Mouse (Mus musculus): ENCODE results near the gene Myo6.
A peak's percentile ranks its signal among the peaks of the same experiment; 100 is the strongest.

Gene Myo6

GRCm38 (mm10) chr9:80164611-80165474 lies at the start of gene Myo6:
Myo6 (plus strand) TSS chr9:80165031.
- DNase-seq: peak; percentile 93

GRCm38 (mm10) chr9:80145992-80146587 lies 18.7 kb upstream of the Myo6 start:
- DNase-seq: no peak

GRCm38 (mm10) chr9:80149594-80149993 lies 15.2 kb upstream of the Myo6 start:
- DNase-seq: no peak

DNA sequence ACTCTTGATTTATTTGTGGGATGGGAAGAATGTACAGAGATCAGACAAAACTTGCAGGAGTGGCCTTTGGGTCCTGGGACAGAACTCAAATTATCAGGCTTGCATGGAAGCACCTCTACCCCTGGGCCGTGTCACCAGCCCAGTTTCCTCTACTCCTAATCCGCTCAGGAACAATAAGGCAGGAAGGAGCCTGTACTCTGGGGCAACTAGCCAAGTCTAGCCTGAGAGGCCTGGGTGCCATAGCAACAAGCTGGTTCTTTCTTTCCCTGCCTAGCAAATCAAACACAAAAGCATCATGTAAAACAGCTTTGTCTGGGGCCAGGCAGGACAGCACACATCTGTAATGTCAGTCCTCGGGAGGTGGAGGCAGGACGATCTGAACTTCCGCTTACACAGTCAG lies 9.6 kb upstream of the Myo6 start:
- DNase-seq: no peak

GRCm38 (mm10) chr9:80156780-80157179 lies 8.1 kb upstream of the Myo6 start:
- DNase-seq: no peak

- DNase-seq: no peak
Observed at GRCm38 (mm10) chr9:80157840-80158465, 6.9 kb upstream of the Myo6 start.

DNA sequence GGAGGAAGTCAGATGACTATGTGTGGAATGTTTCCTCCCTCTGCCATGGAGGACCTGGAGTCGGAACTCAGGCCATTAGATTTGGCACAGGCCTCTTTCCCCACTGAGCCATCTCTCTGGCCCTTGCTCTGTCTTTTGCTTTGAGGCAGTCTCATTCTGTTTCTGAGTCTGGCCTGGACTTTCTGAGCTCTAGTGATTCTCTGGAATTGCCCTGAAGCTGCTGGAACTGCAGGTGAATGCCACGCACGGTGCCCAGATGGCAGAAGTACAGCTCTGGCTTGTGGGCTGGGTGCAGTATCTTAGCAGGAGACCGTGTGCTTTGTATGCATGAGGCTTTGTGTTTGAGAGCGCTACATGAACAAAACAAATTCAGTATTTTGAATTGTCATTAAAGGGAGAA lies 5.9 kb upstream of the Myo6 start:
- no peak for DNase-seq

DNA sequence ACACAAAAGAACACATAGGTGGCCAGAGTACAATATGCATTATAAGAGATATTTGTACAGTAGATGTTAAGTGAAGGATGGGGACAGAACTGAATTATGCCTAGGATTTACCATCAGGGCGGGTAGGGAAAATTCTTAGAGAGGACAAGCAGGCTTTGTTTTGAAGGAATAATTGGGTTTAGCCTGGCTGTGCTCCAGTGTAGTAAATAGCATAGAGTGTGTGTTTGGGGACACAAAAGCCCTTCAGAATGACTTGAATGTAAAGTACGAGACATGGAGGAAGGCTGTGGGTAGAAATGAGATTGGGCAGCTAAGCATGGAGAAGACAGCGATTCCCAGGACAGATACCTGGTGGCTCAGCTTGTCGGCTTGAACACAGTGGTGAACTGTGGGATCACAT lies 3.4 kb upstream of the Myo6 start:
- DNase-seq: no peak

GRCm38 (mm10) chr9:80163126-80163723 lies 1.6 kb upstream of the Myo6 start:
- DNase-seq: no peak

GRCm38 (mm10) chr9:80164191-80164590 lies 640 bp upstream of the Myo6 start:
- no peak for DNase-seq

DNA sequence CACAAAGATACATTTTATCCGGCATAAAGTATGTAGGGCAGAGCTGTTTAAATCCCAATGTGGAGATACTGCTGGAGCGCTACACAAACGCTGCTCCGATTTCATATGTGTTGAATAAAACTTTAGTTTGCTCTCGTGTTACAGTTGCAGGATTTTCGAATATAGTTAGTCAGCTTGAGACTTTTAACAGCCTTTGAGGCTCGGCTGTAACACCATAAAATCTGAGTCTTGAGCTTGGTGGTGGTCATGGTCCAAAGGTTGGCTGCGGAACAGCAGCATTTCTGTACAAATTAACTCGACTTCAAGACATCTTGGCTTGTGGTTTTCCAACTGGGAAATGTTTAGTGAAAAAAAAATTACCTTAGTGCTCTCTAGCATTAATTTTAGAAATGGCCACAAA lies 859 bp downstream of the Myo6 start:
- DNase-seq: peak; percentile 20

DNA sequence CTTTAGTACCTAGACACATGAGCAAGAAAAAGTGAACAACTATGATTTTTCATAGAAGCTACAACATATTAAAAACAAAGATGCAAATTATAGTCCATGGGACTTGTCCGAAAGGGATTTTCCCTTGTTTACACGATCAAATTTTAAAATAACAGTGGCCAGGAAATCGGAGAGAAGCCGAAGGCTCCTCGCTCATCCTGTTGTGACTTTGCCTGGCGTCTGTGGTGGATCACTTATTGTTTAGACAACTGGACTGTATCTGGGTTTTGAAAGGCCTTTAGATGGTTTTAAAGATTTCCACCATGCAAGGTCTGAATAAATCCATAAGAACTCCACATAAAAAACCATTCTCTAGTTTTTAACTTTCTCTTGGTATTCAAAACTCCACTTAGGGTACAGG lies 1.6 kb downstream of the Myo6 start:
- no peak for DNase-seq

GRCm38 (mm10) chr9:80167089-80167488 lies 2.3 kb downstream of the Myo6 start:
- DNase-seq: no peak

DNA sequence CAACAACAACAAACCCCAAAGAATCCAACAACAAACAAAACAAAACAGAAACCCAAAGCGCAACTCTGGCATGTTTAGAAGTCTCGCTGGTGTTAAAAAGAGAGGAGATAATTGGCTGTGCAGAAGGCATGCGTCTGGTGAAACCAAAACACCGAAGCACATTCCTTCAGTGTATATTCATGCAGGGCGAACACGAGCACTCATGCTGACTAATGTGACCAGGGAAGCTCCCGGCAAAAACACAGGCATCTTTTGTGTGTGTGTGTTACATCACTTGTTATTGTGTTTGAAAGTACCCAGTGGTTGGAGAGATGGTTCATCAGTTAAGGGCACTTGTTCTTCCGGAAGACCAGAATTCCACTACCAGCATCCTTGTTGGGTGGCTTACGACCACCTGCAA lies 4.7 kb downstream of the Myo6 start:
- DNase-seq: no peak

DNA sequence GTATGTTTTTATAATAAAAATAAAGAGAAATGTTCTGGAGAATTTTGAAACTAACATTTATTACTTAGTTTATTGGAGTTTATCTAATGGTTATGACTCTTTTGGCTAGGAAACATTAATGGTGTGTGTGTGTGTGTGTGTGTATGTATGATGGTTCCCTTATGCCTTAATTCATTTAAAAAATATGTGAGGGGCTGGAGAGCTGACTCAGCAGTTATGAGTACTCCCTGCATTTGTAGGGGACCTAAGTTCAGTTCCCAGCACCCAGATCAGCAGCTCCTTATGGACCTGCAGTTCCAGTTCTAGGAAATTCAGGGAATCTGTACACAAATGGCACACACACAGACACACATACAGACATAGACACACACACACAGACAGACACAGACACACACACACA lies 6.4 kb downstream of the Myo6 start:
- DNase-seq: no peak

DNA sequence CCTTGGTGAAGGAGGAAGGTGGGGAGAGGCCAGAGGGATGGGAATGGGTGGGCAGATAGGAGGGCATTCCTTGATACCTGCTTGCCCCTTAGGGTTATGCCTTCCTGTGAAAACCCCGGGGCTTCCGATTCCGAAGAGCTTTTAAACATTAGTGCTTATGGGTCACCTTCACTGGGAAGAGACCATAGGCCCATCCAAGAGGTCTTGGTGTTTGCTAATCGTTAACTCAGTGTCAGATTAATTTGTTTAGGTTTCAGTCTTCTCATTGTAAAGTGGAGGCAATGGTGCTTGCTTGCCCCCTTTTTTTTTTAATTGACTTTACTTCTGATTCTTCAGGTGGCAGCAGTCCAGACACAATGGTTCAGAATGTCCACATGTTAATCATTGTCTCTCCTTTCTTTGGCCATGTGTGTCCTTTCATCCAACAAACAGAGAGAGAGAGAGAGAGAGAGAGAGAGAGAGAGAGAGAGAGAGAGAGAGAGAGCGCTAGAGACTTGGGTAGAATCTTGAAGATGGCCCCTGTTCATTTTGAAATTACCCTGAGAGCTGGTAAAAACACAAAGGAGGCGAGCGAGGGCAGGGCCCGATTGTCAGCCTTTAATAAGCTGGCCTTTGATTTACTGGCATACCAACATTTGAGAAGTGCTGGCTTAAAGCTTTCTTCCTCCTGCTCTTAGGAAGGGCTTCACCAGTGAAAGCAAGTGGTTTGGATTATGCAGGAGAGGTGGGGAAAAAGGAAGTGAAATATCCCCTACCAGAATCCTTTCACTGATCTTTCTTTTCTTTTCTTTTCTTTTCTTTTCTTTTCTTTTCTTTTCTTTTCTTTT lies 7.8 kb downstream of the Myo6 start:
- DNase-seq: no peak

- peak; percentile 43 for DNase-seq
Observed at GRCm38 (mm10) chr9:80173629-80174028, 8.8 kb downstream of the Myo6 start.

DNA sequence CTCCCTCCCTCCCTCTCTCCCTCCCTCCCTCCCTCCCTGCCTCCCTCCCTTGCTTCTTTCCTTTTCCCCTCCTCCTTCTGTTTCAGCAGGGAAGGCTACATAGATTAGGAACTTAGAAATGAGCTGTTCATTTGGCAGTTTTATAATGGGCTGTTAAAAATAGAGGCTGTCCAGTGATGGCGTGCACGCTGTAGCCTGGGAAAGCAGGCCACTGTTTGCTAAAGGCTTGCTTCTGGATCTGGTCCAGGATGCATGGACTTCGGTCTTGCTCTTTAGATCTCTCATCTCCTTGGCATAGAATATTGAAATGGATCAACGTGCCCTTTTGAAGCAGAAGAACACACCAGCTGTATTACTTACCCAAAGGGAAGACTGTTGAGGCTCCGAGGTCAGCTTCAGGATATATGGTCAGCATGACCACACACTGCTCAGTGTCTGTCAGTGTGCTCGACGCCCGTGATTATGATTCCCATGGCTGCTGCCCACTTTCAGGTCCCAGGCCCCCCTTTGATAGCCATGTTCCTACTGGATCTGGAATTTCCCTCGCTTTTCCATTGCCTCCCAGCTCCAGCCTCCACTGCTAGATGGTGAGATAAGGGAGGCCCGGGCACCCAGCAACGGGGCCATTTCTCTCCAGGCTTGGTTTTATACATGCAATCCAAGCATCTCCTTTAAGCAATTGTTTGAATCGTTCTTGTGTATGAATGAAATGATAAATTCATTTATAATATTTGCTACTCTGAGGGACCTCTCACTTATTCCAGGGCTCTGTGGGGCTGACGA lies 12.1 kb downstream of the Myo6 start:
- DNase-seq: no peak

DNA sequence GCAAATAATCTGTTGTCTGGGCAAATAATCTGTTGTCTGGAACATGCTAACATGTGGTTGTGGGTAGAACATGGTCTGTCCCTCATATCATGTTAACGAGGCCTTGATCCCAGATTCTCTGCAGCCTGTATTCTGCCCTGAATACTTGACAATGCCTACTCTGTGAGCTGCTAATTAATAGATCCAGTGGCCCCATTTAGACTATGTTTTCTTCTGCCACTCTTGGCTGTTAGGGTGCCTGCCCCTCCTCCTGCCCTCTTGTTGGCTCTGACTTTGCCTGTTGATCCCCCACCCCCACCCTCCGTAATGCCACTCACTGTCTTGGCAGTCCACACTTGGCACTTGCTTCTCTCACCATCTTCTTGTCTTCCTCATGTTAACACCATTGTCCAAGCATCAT lies 13.8 kb downstream of the Myo6 start:
- no peak for DNase-seq

- no peak for DNase-seq
Observed at GRCm38 (mm10) chr9:80179688-80180087, 14.9 kb downstream of the Myo6 start.

DNA sequence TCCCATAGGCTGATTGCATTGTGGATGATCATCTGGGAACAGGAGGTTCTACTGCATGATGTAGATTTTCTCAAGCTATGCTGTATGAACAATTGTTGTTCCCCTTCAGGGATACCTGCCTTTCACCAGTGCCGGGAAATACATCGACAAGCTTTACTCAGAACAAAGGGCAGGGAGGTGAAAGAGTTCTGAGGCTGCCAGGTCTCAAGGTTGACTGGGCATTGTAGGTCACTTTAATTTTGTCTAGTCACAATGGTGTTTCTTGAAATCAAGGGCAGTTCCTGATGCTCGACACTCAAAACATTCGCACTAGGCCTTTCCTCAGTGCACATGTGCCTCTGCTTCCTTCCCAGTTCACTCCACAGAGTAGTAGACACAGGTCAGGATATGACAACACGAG lies 15.9 kb downstream of the Myo6 start:
- DNase-seq: no peak

- DNase-seq: no peak
Observed at GRCm38 (mm10) chr9:80181692-80182091, 16.9 kb downstream of the Myo6 start.
